Mouse (Mus musculus): Measurements from ENCODE around the gene BC029722. TPM values are rescaled to one million over a fixed set of nuclear protein-coding genes. Genes with fewer than 3 reads are reported as not detected.

The BC029722 gene
- polyA plus RNA-seq, 1 experiment from 2014 or later = 27.6 TPM

GRCm38 (mm10) chr2:155812637-155813036 lies 6.6 kb downstream of the BC029722 start:
- 82% methylated on average over 4 of the region's 4 CpGs for WGBS
- Histone ChIP-seq H3K27ac (no peak overlapping the region), H3K9me3 (ENCODE audit: control insufficient read depth, low read length) (no peaks in the 10 kb centered on the region), H3K36me3 (replicated peaks; ENCODE audit: control insufficient read depth, insufficient read depth) (peaks cover 63% of the 10 kb centered on the region), H3K9ac (no peak overlapping the region), H3K27me3 (ENCODE audit: control insufficient read depth, insufficient read depth, low read length) (no peaks in the 10 kb centered on the region), H3K4me2 (replicated peaks) (no peak overlapping the region), H3K4me1 (replicated peaks; ENCODE audit: control insufficient read depth, insufficient read depth, low read length) (peaks cover under 1% of the 10 kb centered on the region; the same call in 1 of the 2 replicates), H3K4me3 (replicated peaks; ENCODE audit: low read length) (no peak overlapping the region)
- ATAC-seq (ENCODE audit: low FRiP score) (no peak), DNase-seq (ENCODE audit: low spot score) (no peak)

- peak; percentile 79 for DNase-seq (ENCODE audit: low spot score)
- Histone ChIP-seq H3K9ac (no peak overlapping the region), H3K9me3 (ENCODE audit: control insufficient read depth, low read length) (no peaks in the 10 kb centered on the region), H3K27ac (no peak overlapping the region), H3K27me3 (ENCODE audit: control insufficient read depth, insufficient read depth, low read length) (no peaks in the 10 kb centered on the region), H3K4me1 (replicated peaks; ENCODE audit: control insufficient read depth, insufficient read depth, low read length) (no peaks in the 10 kb centered on the region), H3K4me2 (replicated peaks) (no peak overlapping the region), H3K36me3 (replicated peaks; ENCODE audit: control insufficient read depth, insufficient read depth) (peaks cover 63% of the 10 kb centered on the region), H3K4me3 (replicated peaks; ENCODE audit: low read length) (no peak overlapping the region)
- no peak for ATAC-seq (ENCODE audit: low FRiP score)
- 41% methylated on average over 16 of the region's 16 CpGs for WGBS
These were observed 7.3 kb downstream of the BC029722 start for GRCm38 (mm10) chr2:155811821-155812396.

GRCm38 (mm10) chr2:155809620-155810019 lies 9.6 kb downstream of the BC029722 start:
- no peak for ATAC-seq (ENCODE audit: low FRiP score)
- 91% methylated on average over 4 of the region's 4 CpGs for WGBS

GRCm38 (mm10) chr2:155807408-155807807 lies 11.8 kb downstream of the BC029722 start:
- 57% methylated on average over 4 of the region's 4 CpGs for WGBS
- H3K4me3 ChIP-seq (replicated peaks; ENCODE audit: low read length) = no peak overlapping the region
- H3K9ac ChIP-seq = no peak overlapping the region
- ATAC-seq (ENCODE audit: low FRiP score) = no peak
- peaks cover 38% of the 10 kb centered on the region; the same call in 1 of the 2 replicates for H3K36me3 ChIP-seq (replicated peaks; ENCODE audit: control insufficient read depth, insufficient read depth)
- H3K4me2 ChIP-seq (replicated peaks) = no peak overlapping the region
- DNase-seq (ENCODE audit: low spot score) = no peak
- no peaks in the 10 kb centered on the region for H3K27me3 ChIP-seq (ENCODE audit: control insufficient read depth, insufficient read depth, low read length)
- no peak overlapping the region for H3K27ac ChIP-seq
- H3K4me1 ChIP-seq (replicated peaks; ENCODE audit: control insufficient read depth, insufficient read depth, low read length) = no peaks in the 10 kb centered on the region
- H3K9me3 ChIP-seq (ENCODE audit: control insufficient read depth, low read length) = no peaks in the 10 kb centered on the region

More at GRCm38 (mm10) chr2:155809620-155810019, 9.6 kb downstream of the BC029722 start:
- Histone ChIP-seq H3K36me3 (replicated peaks; ENCODE audit: control insufficient read depth, insufficient read depth) (peaks cover 41% of the 10 kb centered on the region; the same call in 1 of the 2 replicates), H3K27ac (no peak overlapping the region), H3K4me3 (replicated peaks; ENCODE audit: low read length) (no peak overlapping the region), H3K9me3 (ENCODE audit: control insufficient read depth, low read length) (no peaks in the 10 kb centered on the region), H3K4me2 (replicated peaks) (no peak overlapping the region), H3K9ac (no peak overlapping the region), H3K4me1 (replicated peaks; ENCODE audit: control insufficient read depth, insufficient read depth, low read length) (no peaks in the 10 kb centered on the region), H3K27me3 (ENCODE audit: control insufficient read depth, insufficient read depth, low read length) (no peaks in the 10 kb centered on the region)
- no peak for DNase-seq (ENCODE audit: low spot score)

GRCm38 (mm10) chr2:155806548-155806947 lies 12.7 kb downstream of the BC029722 start:
- H3K36me3 ChIP-seq (replicated peaks; ENCODE audit: control insufficient read depth, insufficient read depth) = peaks cover 39% of the 10 kb centered on the region; the same call in 1 of the 2 replicates

GRCm38 (mm10) chr2:155805925-155806255 lies 13.3 kb downstream of the BC029722 start:
- Histone ChIP-seq H3K27me3 (ENCODE audit: control insufficient read depth, insufficient read depth, low read length) (no peaks in the 10 kb centered on the region), H3K36me3 (replicated peaks; ENCODE audit: control insufficient read depth, insufficient read depth) (peaks cover 40% of the 10 kb centered on the region), H3K4me2 (replicated peaks) (no peak overlapping the region), H3K9me3 (ENCODE audit: control insufficient read depth, low read length) (no peaks in the 10 kb centered on the region), H3K4me3 (replicated peaks; ENCODE audit: low read length) (no peak overlapping the region), H3K27ac (no peak overlapping the region), H3K9ac (no peak overlapping the region), H3K4me1 (replicated peaks; ENCODE audit: control insufficient read depth, insufficient read depth, low read length) (no peaks in the 10 kb centered on the region)
- ATAC-seq (ENCODE audit: low FRiP score) (no peak), DNase-seq (ENCODE audit: low spot score) (no peak)
- 90% methylated on average over 6 of the region's 6 CpGs for WGBS

More at GRCm38 (mm10) chr2:155806548-155806947, 12.7 kb downstream of the BC029722 start:
- WGBS = 76% methylated on average over 5 of the region's 5 CpGs
- no peak overlapping the region for H3K4me2 ChIP-seq (replicated peaks)
- no peak overlapping the region for H3K9ac ChIP-seq
- no peaks in the 10 kb centered on the region for H3K9me3 ChIP-seq (ENCODE audit: control insufficient read depth, low read length)
- ATAC-seq (ENCODE audit: low FRiP score) = no peak
- no peaks in the 10 kb centered on the region for H3K4me1 ChIP-seq (replicated peaks; ENCODE audit: control insufficient read depth, insufficient read depth, low read length)
- no peak overlapping the region for H3K4me3 ChIP-seq (replicated peaks; ENCODE audit: low read length)
- no peaks in the 10 kb centered on the region for H3K27me3 ChIP-seq (ENCODE audit: control insufficient read depth, insufficient read depth, low read length)
- no peak for DNase-seq (ENCODE audit: low spot score)
- no peak overlapping the region for H3K27ac ChIP-seq

GRCm38 (mm10) chr2:155805231-155805924 lies 13.8 kb downstream of the BC029722 start:
- ATAC-seq (ENCODE audit: low FRiP score) = no peak

GRCm38 (mm10) chr2:155804053-155804452 lies 15.2 kb downstream of the BC029722 start:
- DNase-seq (ENCODE audit: low spot score) (no peak), ATAC-seq (ENCODE audit: low FRiP score) (no peak)
- Histone ChIP-seq H3K36me3 (replicated peaks; ENCODE audit: control insufficient read depth, insufficient read depth) (peaks cover 50% of the 10 kb centered on the region), H3K27ac (no peak overlapping the region), H3K4me1 (replicated peaks; ENCODE audit: control insufficient read depth, insufficient read depth, low read length) (no peaks in the 10 kb centered on the region), H3K27me3 (ENCODE audit: control insufficient read depth, insufficient read depth, low read length) (no peaks in the 10 kb centered on the region), H3K4me2 (replicated peaks) (no peak overlapping the region), H3K9me3 (ENCODE audit: control insufficient read depth, low read length) (no peaks in the 10 kb centered on the region), H3K9ac (no peak overlapping the region), H3K4me3 (replicated peaks; ENCODE audit: low read length) (no peak overlapping the region)
- WGBS = 72% methylated on average over 5 of the region's 5 CpGs

More at GRCm38 (mm10) chr2:155805231-155805924, 13.8 kb downstream of the BC029722 start:
- Histone ChIP-seq H3K9me3 (ENCODE audit: control insufficient read depth, low read length) (no peaks in the 10 kb centered on the region), H3K9ac (no peak overlapping the region), H3K27ac (no peak overlapping the region), H3K36me3 (replicated peaks; ENCODE audit: control insufficient read depth, insufficient read depth) (peaks cover 43% of the 10 kb centered on the region), H3K4me1 (replicated peaks; ENCODE audit: control insufficient read depth, insufficient read depth, low read length) (no peaks in the 10 kb centered on the region), H3K4me3 (replicated peaks; ENCODE audit: low read length) (no peak overlapping the region), H3K4me2 (replicated peaks) (no peak overlapping the region), H3K27me3 (ENCODE audit: control insufficient read depth, insufficient read depth, low read length) (no peaks in the 10 kb centered on the region)
- no peak for DNase-seq (ENCODE audit: low spot score)
- WGBS = 60% methylated on average over 6 of the region's 6 CpGs

GRCm38 (mm10) chr2:155802761-155803160 lies 16.5 kb downstream of the BC029722 start:
- peaks cover 58% of the 10 kb centered on the region for H3K36me3 ChIP-seq (replicated peaks; ENCODE audit: control insufficient read depth, insufficient read depth)
- no peaks in the 10 kb centered on the region for H3K9me3 ChIP-seq (ENCODE audit: control insufficient read depth, low read length)
- H3K4me3 ChIP-seq (replicated peaks; ENCODE audit: low read length) = no peak overlapping the region
- no peak overlapping the region for H3K4me2 ChIP-seq (replicated peaks)
- no peak overlapping the region for H3K9ac ChIP-seq
- DNase-seq (ENCODE audit: low spot score) (no peak), ATAC-seq (ENCODE audit: low FRiP score) (no peak)
- H3K27me3 ChIP-seq (ENCODE audit: control insufficient read depth, insufficient read depth, low read length) = no peaks in the 10 kb centered on the region
- H3K27ac ChIP-seq = no peak overlapping the region
- H3K4me1 ChIP-seq (replicated peaks; ENCODE audit: control insufficient read depth, insufficient read depth, low read length) = no peaks in the 10 kb centered on the region
- 55% methylated on average over 3 of the region's 3 CpGs for WGBS
